Mouse (Mus musculus) lung, postnatal 36 days (tissue): Measurements from ENCODE around the gene Prpf6.

Experiments used
- DNase-seq: peaks from one replicate; pipeline ENCODE4 v3.0.0; 2022; ENCODE audit warnings: mixed read lengths

Gene Prpf6

DNA sequence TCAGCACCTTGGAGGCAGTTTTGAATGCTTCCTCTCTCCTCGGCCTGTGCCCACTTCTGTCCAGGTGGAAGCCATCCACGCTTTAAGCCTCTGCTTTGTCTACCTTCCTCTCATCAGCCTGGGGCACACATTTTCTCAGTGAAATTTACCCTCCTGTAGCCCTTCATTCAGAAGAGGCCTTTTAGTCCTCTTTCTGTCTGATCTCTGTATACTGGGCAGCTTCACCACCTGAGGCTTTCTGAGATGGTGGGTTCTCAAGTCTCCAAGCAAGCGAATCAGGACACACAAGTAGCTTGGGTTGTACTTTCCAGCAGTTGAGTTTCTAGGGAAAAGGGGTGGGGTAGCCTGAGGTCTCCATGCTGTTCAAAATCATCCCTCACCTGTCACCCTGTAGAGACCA, 100.6 kb downstream of the Prpf6 start:
- DNase-seq, result no peak

DNA sequence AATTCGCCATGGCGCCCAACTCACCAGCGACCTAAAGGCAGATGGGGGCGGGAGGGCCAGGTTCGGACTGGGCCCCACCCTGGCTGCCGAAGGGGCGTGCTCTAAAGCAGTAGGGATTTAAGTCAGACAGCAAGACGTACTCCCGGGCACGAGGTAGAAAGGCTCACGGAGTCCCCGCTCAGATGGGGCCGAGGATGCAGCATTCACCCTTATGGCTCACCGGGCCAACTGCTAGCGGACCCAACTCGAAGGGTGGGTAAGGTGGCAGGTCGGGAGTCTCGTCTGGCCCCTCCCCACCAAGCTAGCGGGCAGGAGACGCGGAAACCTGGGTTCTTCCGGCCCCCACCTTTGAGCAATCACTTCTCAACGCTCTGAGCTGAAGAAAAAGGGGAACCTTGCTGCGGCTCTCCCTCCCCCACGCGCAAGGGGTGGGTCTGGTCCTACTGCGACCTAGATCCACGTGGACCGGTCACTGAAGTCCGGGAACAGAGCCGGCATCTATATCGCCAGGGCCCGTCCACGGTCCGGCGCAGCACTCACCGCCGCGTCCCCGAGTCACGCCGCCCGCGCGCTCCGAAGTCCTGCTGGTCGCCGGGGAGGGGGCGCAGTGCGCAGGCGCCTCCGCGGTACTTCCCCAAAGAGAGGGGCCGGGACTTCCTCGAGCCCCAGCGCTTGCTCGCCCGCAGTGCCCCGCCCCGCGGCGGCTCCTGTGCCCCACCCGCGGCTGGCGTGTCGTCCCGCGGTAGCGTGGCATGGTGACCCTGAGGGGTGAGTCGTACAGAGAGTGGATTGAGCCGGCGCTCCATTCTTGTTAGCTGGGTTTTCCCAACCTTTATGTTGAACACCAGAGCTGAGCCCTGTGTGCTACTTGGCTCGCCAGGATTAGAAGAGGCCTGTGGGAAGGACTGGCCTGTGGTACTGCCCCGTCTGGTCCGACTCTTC, 101.9 kb downstream of the Prpf6 start, which contains the start of gene Rgs19:
TSS of gene Rgs19 (minus strand) at position 639 of the 942 bp plus-strand sequence.
- DNase-seq, result peak; percentile 88

DNA sequence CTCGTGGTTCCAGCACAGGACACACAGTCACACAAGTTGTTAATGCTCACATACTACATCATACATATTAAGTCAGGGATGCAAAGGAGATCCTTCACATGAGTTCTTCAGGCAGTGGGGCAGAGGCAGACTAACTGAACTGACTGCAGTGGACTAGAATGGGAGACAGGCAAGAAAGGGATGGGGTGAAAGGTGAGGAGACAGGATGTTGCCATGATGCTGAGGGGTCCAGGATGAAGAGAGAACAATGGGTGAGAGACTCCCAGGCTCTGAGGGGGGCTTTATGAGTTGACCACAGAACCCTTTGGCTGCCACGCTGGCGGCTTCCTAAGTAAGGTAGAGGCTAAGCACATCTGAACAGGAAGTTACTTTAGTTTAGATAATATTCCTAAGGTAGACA, 102.9 kb downstream of the Prpf6 start:
- DNase-seq, result no peak

DNA sequence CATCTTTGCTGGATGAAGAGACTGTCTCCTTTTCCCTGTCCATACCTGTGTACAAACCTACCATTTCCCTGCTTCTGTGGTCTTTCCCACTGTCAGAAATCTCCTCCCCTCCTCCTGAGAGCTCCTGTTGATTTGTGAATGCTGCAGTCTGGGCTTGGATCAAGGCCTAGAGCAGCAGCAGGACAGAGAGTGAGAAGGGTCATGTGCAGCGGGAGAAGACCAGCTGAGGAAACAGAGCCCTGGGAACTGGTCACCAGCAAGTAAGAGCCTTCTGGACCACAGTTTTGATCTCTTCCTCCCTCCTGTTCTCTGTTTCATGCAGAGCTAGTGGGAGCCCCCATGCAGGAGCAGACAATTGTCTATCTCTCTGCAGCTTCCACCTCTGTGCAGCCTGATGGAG, 104.1 kb downstream of the Prpf6 start:
- no peak for DNase-seq

DNA sequence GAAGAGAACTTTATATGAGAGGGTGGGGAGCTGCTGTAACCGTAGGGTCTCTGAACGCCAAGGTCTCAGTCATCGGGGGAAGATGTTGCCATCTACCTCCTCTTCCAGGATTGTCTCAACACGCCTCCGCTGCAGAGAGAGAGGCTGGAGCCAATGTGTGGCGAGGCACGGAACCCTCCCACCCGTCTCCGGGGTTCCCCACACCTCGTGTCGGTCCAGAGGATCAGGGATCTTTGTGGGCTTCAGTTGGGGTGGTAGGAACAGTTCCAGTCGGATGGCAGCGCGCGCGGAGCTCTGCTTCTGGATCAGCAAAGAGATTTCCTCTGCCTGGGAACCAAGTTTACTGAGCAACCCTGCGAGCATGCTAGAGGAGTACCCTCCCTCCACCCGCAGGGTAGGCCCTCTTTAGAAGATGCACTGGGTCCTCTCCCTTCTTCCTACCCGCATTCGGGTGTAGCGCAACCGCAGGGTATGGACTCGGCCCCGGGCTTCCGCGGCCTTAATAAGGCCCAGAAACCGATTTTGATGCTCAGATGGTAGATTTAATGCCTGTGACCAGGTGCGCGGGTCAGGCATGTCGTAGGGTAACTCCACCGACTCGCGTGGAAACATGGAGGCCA, 105.2 kb downstream of the Prpf6 start:
- no peak for DNase-seq

DNA sequence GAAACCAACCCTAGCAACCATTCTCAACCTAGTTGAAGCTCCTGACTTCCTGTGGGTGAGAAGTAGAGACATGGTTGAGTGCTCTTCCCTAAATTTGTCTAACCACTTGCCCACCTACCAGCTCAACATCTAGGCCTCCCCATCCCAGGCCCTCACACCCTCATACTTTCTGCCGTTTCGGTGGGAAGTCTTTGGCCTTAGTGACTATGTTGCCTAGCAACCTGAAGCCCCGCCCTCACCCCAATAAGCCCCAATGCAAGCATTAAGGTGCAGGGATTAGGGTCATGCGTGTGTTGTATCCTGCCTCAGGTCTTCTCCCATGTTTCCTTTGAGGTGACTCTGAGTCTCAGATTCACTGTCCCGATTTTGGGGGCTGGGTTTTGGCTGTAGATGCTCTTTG, 106.6 kb downstream of the Prpf6 start, which contains the start of gene Lkaaear1:
TSS of gene Lkaaear1 (minus strand) at position 202 of the 400 bp plus-strand sequence.
- no peak for DNase-seq
